Mouse (Mus musculus) lung, adult 2 months (tissue): Measurements from ENCODE around the gene Vwa1.

Experiments used
- CTCF ChIP-seq: fragments of 200-500 bp; IDR thresholded peaks from 2 replicates; pipeline ENCODE4 v1.5.1; 2011; ENCODE audit warnings: mild to moderate bottlenecking, low read length, control low read depth; ENCODE audit not compliant: insufficient read depth
- POLR2A ChIP-seq: fragments of 200-500 bp; IDR thresholded peaks from 2 replicates; pipeline ENCODE4 v1.6.1; 2011; ENCODE audit warnings: low read depth, mild to moderate bottlenecking, control low read depth, low read length, borderline replicate concordance; ENCODE audit errors: extremely low read depth

DNA sequence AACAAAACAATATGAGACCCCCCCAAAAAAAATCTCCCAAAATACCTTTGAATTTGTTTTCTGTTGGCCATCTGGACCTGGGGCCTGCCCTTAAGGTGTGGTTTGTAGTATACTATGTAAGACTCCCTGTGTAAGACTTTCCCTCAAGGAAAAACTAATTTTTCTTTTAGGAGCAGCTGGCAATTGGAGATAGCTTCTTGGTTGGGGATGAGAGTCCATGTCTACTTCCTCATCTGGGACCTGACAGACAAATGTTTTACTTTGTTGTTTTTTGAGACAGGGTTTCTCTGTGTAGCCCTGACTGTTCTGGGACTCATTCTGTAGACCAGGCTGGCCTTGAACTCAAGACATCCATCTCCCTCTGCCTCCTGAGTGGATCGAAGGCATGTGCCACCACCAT lies 27.6 kb upstream of the Vwa1 start:
- TF ChIP-seq CTCF (no peak), POLR2A (no peak)
